Mouse (Mus musculus) ES-Bruce4 (cell line): ENCODE measurements around the gene Terf2. TPM values are rescaled to one million over a fixed set of nuclear protein-coding genes. Genes with fewer than 3 reads are reported as not detected.

Experiments
- H3K27ac ChIP-seq: 2 replicates; pipeline ENCODE4 v1.5.1; 2012; ENCODE audit warnings: low read length, inconsistent platforms; ENCODE audit not compliant: insufficient read depth
- H3K27me3 ChIP-seq: 2 replicates; pipeline ENCODE4 v1.6.1; 2012; ENCODE audit warnings: mild to moderate bottlenecking, low read length, inconsistent platforms; ENCODE audit not compliant: control insufficient read depth, poor library complexity, insufficient read depth, severe bottlenecking
- H3K36me3 ChIP-seq: 2 replicates; pipeline ENCODE4 v1.6.1; 2012; ENCODE audit warnings: inconsistent platforms, mild to moderate bottlenecking, low read length, moderate library complexity; ENCODE audit not compliant: control insufficient read depth, poor library complexity, insufficient read depth, severe bottlenecking
- H3K4me1 ChIP-seq: one replicate; pipeline ENCODE4 v1.8.1; 2011; ENCODE audit warnings: low read length; ENCODE audit not compliant: control insufficient read depth, insufficient read depth
- H3K4me3 ChIP-seq: 2 replicates; pipeline ENCODE4 v1.5.1; 2011; ENCODE audit warnings: low read depth, mild to moderate bottlenecking, low read length
- H3K9ac ChIP-seq: 2 replicates; pipeline ENCODE4 v1.6.1; 2012; ENCODE audit warnings: low read depth, mild to moderate bottlenecking, inconsistent platforms; ENCODE audit not compliant: poor library complexity, severe bottlenecking
- H3K9me3 ChIP-seq: replicated peaks from 2 replicates; pipeline ENCODE4 v1.6.1; 2012; ENCODE audit warnings: mild to moderate bottlenecking, low read length, inconsistent platforms; ENCODE audit not compliant: control insufficient read depth, poor library complexity, insufficient read depth, severe bottlenecking
- CTCF ChIP-seq: IDR thresholded peaks from one replicate; pipeline ENCODE4 v1.8.1; 2011; ENCODE audit warnings: low read depth, low read length
- EP300 ChIP-seq: IDR thresholded peaks from 2 replicates; pipeline ENCODE4 v1.6.1; 2011; ENCODE audit warnings: low read depth, low read length; ENCODE audit not compliant: insufficient read depth
- POLR2A ChIP-seq: IDR thresholded peaks from one replicate; pipeline ENCODE4 v1.8.1; 2011; ENCODE audit warnings: low read length; ENCODE audit not compliant: insufficient read depth
- polyA plus RNA-seq: library from polyadenylated mRNA; stranded (reverse); fragments of >200 nt; gene quantifications from 2 replicates; pipeline ENCODE4 v1.2.4, GENCODE M21; 2011; ENCODE audit warnings: low read depth; ENCODE audit not compliant: missing spikeins, insufficient read depth, insufficient read length

The Terf2 gene
- 40.8 and 48.6 TPM in 2 replicates for polyA plus RNA-seq

DNA sequence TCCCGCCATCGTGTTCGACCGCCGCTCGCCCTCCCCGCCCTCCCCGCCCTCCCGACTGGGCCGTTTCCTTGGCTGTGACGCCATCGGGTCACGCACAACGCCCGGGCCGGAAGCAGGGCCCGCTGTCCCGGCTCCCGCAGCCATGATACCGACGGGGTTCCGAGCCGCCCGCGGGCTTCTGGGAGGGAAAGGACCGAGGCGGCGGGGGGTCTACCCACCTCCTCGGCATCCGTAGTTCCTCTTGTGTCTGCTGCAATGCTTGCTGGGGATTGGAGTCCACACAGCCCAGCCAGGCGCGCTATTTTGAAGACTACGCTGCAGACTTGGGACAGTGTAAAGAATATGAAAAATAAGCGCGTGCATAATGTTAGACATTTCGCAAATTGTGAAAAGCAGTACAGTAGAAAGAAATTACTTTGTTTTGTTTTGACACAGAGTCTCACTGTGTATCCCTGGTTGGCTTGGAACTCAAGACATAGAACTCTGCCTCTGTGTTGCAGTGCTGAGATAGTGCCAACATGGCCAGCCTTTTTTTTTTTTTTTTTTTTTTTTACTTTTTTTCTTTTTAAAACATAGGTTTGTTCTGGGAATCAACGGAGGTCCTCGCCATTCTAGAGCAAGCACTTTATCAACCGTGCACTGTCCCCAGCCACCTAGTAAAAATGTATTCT, at the start of gene Terf2:
TSS of gene Terf2 (minus strand) at position 182 of the 671 bp plus-strand sequence.
- H3K27me3 ChIP-seq, result no peaks in the 10 kb centered on the region
- H3K36me3 ChIP-seq, result peaks cover 26% of the 10 kb centered on the region
- TF ChIP-seq EP300 (no peak), CTCF (no peak), POLR2A (no peak)
- no peaks in the 10 kb centered on the region for H3K4me1 ChIP-seq
- H3K4me3 ChIP-seq, result peak within 1 kb of the TSS; percentile 96
- no peaks in the 10 kb centered on the region for H3K9me3 ChIP-seq
- peak within 1 kb of the TSS; percentile 70 for H3K27ac ChIP-seq
- H3K9ac ChIP-seq, result peak within 1 kb of the TSS; percentile 99

GRCm38 (mm10) chr8:107143501-107143900, 47.2 kb upstream of the Terf2 start:
- Histone ChIP-seq H3K9me3 (no peaks in the 10 kb centered on the region), H3K4me1 (peaks cover 1% of the 10 kb centered on the region), H3K27ac (no peak overlapping the region), H3K36me3 (no peaks in the 10 kb centered on the region), H3K9ac (peak overlapping the region; percentile 50; the same call in 1 of the 2 replicates), H3K27me3 (no peaks in the 10 kb centered on the region), H3K4me3 (no peak overlapping the region)
- TF ChIP-seq CTCF, result no peak
- no peak for TF ChIP-seq POLR2A
- no peak for TF ChIP-seq EP300

- H3K4me3 ChIP-seq, result no peak overlapping the region
- no peak overlapping the region for H3K27ac ChIP-seq
- no peaks in the 10 kb centered on the region for H3K27me3 ChIP-seq
- TF ChIP-seq POLR2A (no peak), EP300 (no peak), CTCF (no peak)
- H3K9ac ChIP-seq, result no peak overlapping the region
- no peaks in the 10 kb centered on the region for H3K9me3 ChIP-seq
- H3K4me1 ChIP-seq, result peaks cover 1% of the 10 kb centered on the region
- no peaks in the 10 kb centered on the region for H3K36me3 ChIP-seq
These were observed 46.2 kb upstream of the Terf2 start for GRCm38 (mm10) chr8:107142539-107142938.

GRCm38 (mm10) chr8:107139704-107140470, 43.5 kb upstream of the Terf2 start:
- TF ChIP-seq CTCF, result no peak
- TF ChIP-seq POLR2A, result peak; percentile 59
- TF ChIP-seq EP300, result peak; percentile 88
- H3K4me3 ChIP-seq, result peak overlapping the region; percentile 59
- H3K27me3 ChIP-seq, result no peaks in the 10 kb centered on the region
- H3K9me3 ChIP-seq, result no peaks in the 10 kb centered on the region
- H3K27ac ChIP-seq, result peak overlapping the region; percentile 97
- no peaks in the 10 kb centered on the region for H3K36me3 ChIP-seq
- H3K9ac ChIP-seq, result peak overlapping the region; percentile 89
- H3K4me1 ChIP-seq, result no peaks in the 10 kb centered on the region

GRCm38 (mm10) chr8:107138338-107138737, 42.0 kb upstream of the Terf2 start:
- Histone ChIP-seq H3K4me3 (no peak overlapping the region), H3K27ac (0 out of 2 replicates have a peak overlapping the region, but pooled peaks have one; percentile 20), H3K27me3 (no peaks in the 10 kb centered on the region), H3K9ac (no peak overlapping the region), H3K9me3 (no peaks in the 10 kb centered on the region), H3K4me1 (peaks cover 3% of the 10 kb centered on the region), H3K36me3 (no peaks in the 10 kb centered on the region)
- TF ChIP-seq POLR2A (no peak), CTCF (no peak), EP300 (no peak)

DNA sequence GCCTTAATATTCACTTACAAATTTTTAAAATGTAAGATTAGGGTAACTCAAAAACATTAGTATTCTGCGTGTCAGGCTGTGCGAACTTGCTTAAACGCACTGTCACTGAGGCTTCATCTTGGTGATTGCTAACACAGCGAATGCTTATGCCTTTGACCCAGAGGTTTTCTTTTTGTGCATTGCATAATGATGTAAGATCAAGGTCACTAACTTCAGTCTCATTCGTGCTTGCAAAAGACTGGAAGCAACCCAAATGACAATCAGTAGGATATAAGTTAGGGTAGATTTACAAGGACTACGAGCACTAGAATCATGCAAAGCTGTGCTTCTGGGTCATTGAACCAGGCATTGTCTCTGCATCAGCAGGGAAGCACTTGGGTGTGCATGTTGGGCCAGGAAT, 41.2 kb upstream of the Terf2 start:
- no peak for TF ChIP-seq EP300
- TF ChIP-seq POLR2A, result no peak
- no peak for TF ChIP-seq CTCF
- Histone ChIP-seq H3K27ac (no peak overlapping the region), H3K4me1 (peaks cover 3% of the 10 kb centered on the region), H3K4me3 (no peak overlapping the region), H3K36me3 (no peaks in the 10 kb centered on the region), H3K9me3 (no peaks in the 10 kb centered on the region), H3K9ac (no peak overlapping the region), H3K27me3 (no peaks in the 10 kb centered on the region)
